ENCODE assay signal across 8 mouse cellular contexts in genomic region chr4:141404518-141405313, GRCm38 (mm10). TPM values are rescaled to one million over a fixed set of nuclear protein-coding genes. Genes with fewer than 3 reads are reported as not detected.
DNase-seq lines count a peak whose midpoint lies in the region; ATAC-seq and TF ChIP-seq lines count a peak whose summit lies in the region.

No protein-coding gene starts in this region.

- H3K4me2 ChIP-seq in forebrain, embryonic 13.5 days = peak overlapping the region; percentile 38; the same call in 1 of the 2 replicates
- no peak overlapping the region for H3K4me2 ChIP-seq in liver, embryonic 16.5 days (ENCODE audit: low read depth, low read length)
- H3K4me2 ChIP-seq in neural tube, embryonic 14.5 days (ENCODE audit: low read depth, low read length) = peak overlapping the region; percentile 33

- peak; percentile 34 for DNase-seq in c-Kit-positive CD71-positive TER-119-negative erythroid progenitor cells, embryonic 14.5 days (ENCODE audit: low read depth)
- DNase-seq in heart, postnatal 10 days = peak; percentile 92 to 95
- DNase-seq in kidney, postnatal 4 days = peak; percentile 93 to 94

- WGBS in forebrain, embryonic 13.5 days = 16% methylated on average over 15 of the region's 15 CpGs
- WGBS in liver, embryonic 16.5 days (ENCODE audit: insufficient replicate concordance) = 12% methylated on average over 15 of the region's 15 CpGs
- 18% methylated on average over 15 of the region's 15 CpGs for WGBS in neural tube, embryonic 14.5 days

- peak; percentile 98 for TF ChIP-seq CTCF in testis, adult 2 months (IDR thresholded peaks at IDR 0.05; ENCODE audit: control insufficient read depth, insufficient read depth, insufficient replicate concordance, low read depth, low read length)

- 0 out of 2 replicates have a peak, but pooled peaks cover 4% of the 10 kb centered on the region for H3K4me1 ChIP-seq in forebrain, embryonic 13.5 days
- peaks cover 2% of the 10 kb centered on the region; the same call in 1 of the 2 replicates for H3K4me1 ChIP-seq in liver, embryonic 16.5 days (ENCODE audit: control insufficient read depth, low read depth, low read length)
- no peaks in the 10 kb centered on the region for H3K4me1 ChIP-seq in neural tube, embryonic 14.5 days (ENCODE audit: control insufficient read depth, insufficient read depth, low read length)
- H3K4me1 ChIP-seq in testis, adult 2 months (ENCODE audit: control insufficient read depth, insufficient read depth, low read length) = no peaks in the 10 kb centered on the region; the same call in 1 of the 2 replicates

- no peaks in the 10 kb centered on the region for H3K36me3 ChIP-seq in forebrain, embryonic 13.5 days (ENCODE audit: poor library complexity, severe bottlenecking)
- no peaks in the 10 kb centered on the region for H3K36me3 ChIP-seq in liver, embryonic 16.5 days (ENCODE audit: control insufficient read depth, insufficient read depth)
- H3K36me3 ChIP-seq in neural tube, embryonic 14.5 days (ENCODE audit: control insufficient read depth, insufficient read depth, low read length) = no peaks in the 10 kb centered on the region
- no peaks in the 10 kb centered on the region for H3K36me3 ChIP-seq in testis, adult 2 months (ENCODE audit: control insufficient read depth, insufficient read depth, low read length)

- ATAC-seq in CD4-positive, CD25-positive, alpha-beta regulatory T cell, adult 4 months = peak; percentile 84
- ATAC-seq in forebrain, embryonic 13.5 days = peak; percentile 87
- peak; percentile 30 for ATAC-seq in liver, embryonic 16.5 days (ENCODE audit: low read depth)
- ATAC-seq in neural tube, embryonic 14.5 days (ENCODE audit: low read depth) = peak; percentile 86

- no peak overlapping the region for H3K4me3 ChIP-seq in forebrain, embryonic 13.5 days
- no peak overlapping the region for H3K4me3 ChIP-seq in liver, embryonic 16.5 days (ENCODE audit: low read depth, low read length)
- no peak overlapping the region for H3K4me3 ChIP-seq in neural tube, embryonic 14.5 days (ENCODE audit: low read depth, low read length)
- no peak overlapping the region for H3K4me3 ChIP-seq in testis, adult 2 months (ENCODE audit: control insufficient read depth, low read depth, low read length)

- intact Hi-C loops in heart, postnatal 10 days (cut with DNase I) = loop anchor here (1.0 to 5.0 kb wide), 2 partner anchors 26 to 98 kb away; no protein-coding TSS in a partner anchor

- H3K27me3 ChIP-seq in forebrain, embryonic 13.5 days = peaks cover 13% of the 10 kb centered on the region
- H3K27me3 ChIP-seq in liver, embryonic 16.5 days (ENCODE audit: control insufficient read depth, insufficient read depth, low read depth, low read length) = peaks cover 4% of the 10 kb centered on the region; the same call in 1 of the 2 replicates
- H3K27me3 ChIP-seq in neural tube, embryonic 14.5 days (ENCODE audit: control insufficient read depth, insufficient read depth, low read length) = no peaks in the 10 kb centered on the region
- H3K27me3 ChIP-seq in testis, adult 2 months (ENCODE audit: control insufficient read depth, insufficient read depth, low read length) = no peaks in the 10 kb centered on the region

- peak overlapping the region; percentile 37; the same call in 1 of the 2 replicates for H3K9ac ChIP-seq in forebrain, embryonic 13.5 days
- H3K9ac ChIP-seq in liver, embryonic 16.5 days (ENCODE audit: low read depth, low read length) = no peak overlapping the region
- peak overlapping the region; percentile 34; the same call in 1 of the 2 replicates for H3K9ac ChIP-seq in neural tube, embryonic 14.5 days (replicated peaks; ENCODE audit: low read depth, low read length)

- H3K27ac ChIP-seq in forebrain, embryonic 13.5 days = no peak overlapping the region
- H3K27ac ChIP-seq in liver, embryonic 16.5 days (ENCODE audit: low read length) = no peak overlapping the region
- H3K27ac ChIP-seq in neural tube, embryonic 14.5 days (ENCODE audit: low read depth, low read length) = no peak overlapping the region
- no peak overlapping the region for H3K27ac ChIP-seq in testis, adult 2 months (ENCODE audit: control insufficient read depth, insufficient read depth, low read depth, low read length)

- TF ChIP-seq POLR2A in testis, adult 2 months (IDR thresholded peaks at IDR 0.05; ENCODE audit: control insufficient read depth, low read depth, low read length) = no peak

- no peaks in the 10 kb centered on the region for H3K9me3 ChIP-seq in forebrain, embryonic 13.5 days (replicated peaks)
- no peaks in the 10 kb centered on the region for H3K9me3 ChIP-seq in liver, embryonic 16.5 days (replicated peaks; ENCODE audit: control insufficient read depth, low read length)
- H3K9me3 ChIP-seq in neural tube, embryonic 14.5 days (ENCODE audit: control insufficient read depth, low read length) = no peaks in the 10 kb centered on the region

RNA-seq across cellular contexts. Expression of gene Clcnka, which starts 6.2 kb away (rescaled TPM):
- not detected for polyA plus RNA-seq in CD4-positive, CD25-positive, alpha-beta regulatory T cell, adult 4 months (2017; shearing (Covaris generic))
- polyA plus RNA-seq in forebrain, embryonic 13.5 days (2015; fragmentation: Nextera tagmentation; extraction: Ambion mirVana) = 0.10 TPM in 1 of 2 replicates, not detected in the other
- not detected for total RNA-seq in heart, postnatal 10 days (2021)
- 0.05 TPM in 1 of 2 replicates, not detected in the other for polyA plus RNA-seq in liver, embryonic 16.5 days (2015; fragmentation: Nextera tagmentation; extraction: Ambion mirVana)
- 0.33 TPM in 1 of 2 replicates, not detected in the other for polyA plus RNA-seq in neural tube, embryonic 14.5 days (2014; fragmentation: Nextera tagmentation; extraction: Ambion mirVana)
- polyA plus RNA-seq in testis, adult 2 months (2012; rRNA removed) = 0.14 and 1.3 TPM in 2 replicates

RNA-seq across cellular contexts. Expression of gene Clcnkb, which starts 11.1 kb away (rescaled TPM):
- not detected for polyA plus RNA-seq in CD4-positive, CD25-positive, alpha-beta regulatory T cell, adult 4 months (2017; shearing (Covaris generic))
- not detected in 2 replicates for polyA plus RNA-seq in forebrain, embryonic 13.5 days (2015; fragmentation: Nextera tagmentation; extraction: Ambion mirVana)
- total RNA-seq in heart, postnatal 10 days (2021) = 1 to 10 TPM in 1 of 2 experiments, under 1 TPM in 1; 0.91 to 1.2 TPM
- polyA plus RNA-seq in liver, embryonic 16.5 days (2015; fragmentation: Nextera tagmentation; extraction: Ambion mirVana) = not detected in 2 replicates
- polyA plus RNA-seq in neural tube, embryonic 14.5 days (2014; fragmentation: Nextera tagmentation; extraction: Ambion mirVana) = not detected in 2 replicates
- 0.68 and 1.2 TPM in 2 replicates for polyA plus RNA-seq in testis, adult 2 months (2012; rRNA removed)

RNA-seq across cellular contexts. Expression of gene Hspb7, which starts 15.9 kb away (rescaled TPM):
- not detected for polyA plus RNA-seq in CD4-positive, CD25-positive, alpha-beta regulatory T cell, adult 4 months (2017; shearing (Covaris generic))
- not detected in 2 replicates for polyA plus RNA-seq in forebrain, embryonic 13.5 days (2015; fragmentation: Nextera tagmentation; extraction: Ambion mirVana)
- 1,000 to 10,000 TPM; 1,029 to 1,075 TPM for total RNA-seq in heart, postnatal 10 days (2021)
- 0.22 and 0.97 TPM in 2 replicates for polyA plus RNA-seq in liver, embryonic 16.5 days (2015; fragmentation: Nextera tagmentation; extraction: Ambion mirVana)
- 0.12 TPM in 1 of 2 replicates, not detected in the other for polyA plus RNA-seq in neural tube, embryonic 14.5 days (2014; fragmentation: Nextera tagmentation; extraction: Ambion mirVana)
- 24.6 and 24.7 TPM in 2 replicates for polyA plus RNA-seq in testis, adult 2 months (2012; rRNA removed)

RNA-seq across cellular contexts. Expression of gene Srarp, which starts 31.2 kb away (rescaled TPM):
- polyA plus RNA-seq in CD4-positive, CD25-positive, alpha-beta regulatory T cell, adult 4 months (2017; shearing (Covaris generic)) = not detected
- not detected in 2 replicates for polyA plus RNA-seq in forebrain, embryonic 13.5 days (2015; fragmentation: Nextera tagmentation; extraction: Ambion mirVana)
- total RNA-seq in heart, postnatal 10 days (2021) = not detected
- not detected in 2 replicates for polyA plus RNA-seq in liver, embryonic 16.5 days (2015; fragmentation: Nextera tagmentation; extraction: Ambion mirVana)
- 0.39 TPM in 1 of 2 replicates, not detected in the other for polyA plus RNA-seq in neural tube, embryonic 14.5 days (2014; fragmentation: Nextera tagmentation; extraction: Ambion mirVana)
- polyA plus RNA-seq in testis, adult 2 months (2012; rRNA removed) = 0.67 TPM in 2 replicates

RNA-seq across cellular contexts. Expression of gene Fam131c, which starts 36.7 kb away (rescaled TPM):
- polyA plus RNA-seq in CD4-positive, CD25-positive, alpha-beta regulatory T cell, adult 4 months (2017; shearing (Covaris generic)) = not detected
- 3.3 and 3.8 TPM in 2 replicates for polyA plus RNA-seq in forebrain, embryonic 13.5 days (2015; fragmentation: Nextera tagmentation; extraction: Ambion mirVana)
- 1 to 10 TPM in 1 of 2 experiments, under 1 TPM in 1; 0.94 to 2.9 TPM for total RNA-seq in heart, postnatal 10 days (2021)
- polyA plus RNA-seq in liver, embryonic 16.5 days (2015; fragmentation: Nextera tagmentation; extraction: Ambion mirVana) = not detected in 2 replicates
- polyA plus RNA-seq in neural tube, embryonic 14.5 days (2014; fragmentation: Nextera tagmentation; extraction: Ambion mirVana) = 28.8 and 47.7 TPM in 2 replicates
- polyA plus RNA-seq in testis, adult 2 months (2012; rRNA removed) = 7.9 and 12.3 TPM in 2 replicates

Comparison
In these comparisons a context has a peak if more than half of its experiments do, and no peak if none do; other contexts are left out.
1. ATAC-seq: peak in every context shown above with its lines; median percentile 87 in forebrain, embryonic 13.5 days; 86 in neural tube, embryonic 14.5 days; 84 in CD4-positive, CD25-positive, alpha-beta regulatory T cell, adult 4 months; 30 in liver, embryonic 16.5 days.
2. DNase-seq: peak in every context shown above with its lines; median percentile 94 in heart, postnatal 10 days; 94 in kidney, postnatal 4 days; 34 in c-Kit-positive CD71-positive TER-119-negative erythroid progenitor cells, embryonic 14.5 days.
3. RNA of gene Hspb7, which starts 15.9 kb away (polyA plus RNA-seq): 24.6 to 24.7 TPM in testis, adult 2 months; 0.22 to 0.97 TPM in liver, embryonic 16.5 days, 0.12 TPM in neural tube, embryonic 14.5 days, not detected in CD4-positive, CD25-positive, alpha-beta regulatory T cell, adult 4 months and not detected in forebrain, embryonic 13.5 days; every median in the first group is over 10 times any median in the second.